Mouse (Mus musculus): ENCODE results near the gene Rab35.

Rab35 gene

GRCm38 (mm10) chr5:115631505-115632357 lies at the start of gene Rab35:
Rab35 (plus strand) TSS chr5:115631908.
- peak; percentile 56 for DNase-seq (ENCODE audit: low read depth, low spot score)

- DNase-seq (ENCODE audit: low read depth, low spot score), result no peak
Measured at GRCm38 (mm10) chr5:115585616-115586015, 46.1 kb upstream of the Rab35 start.

GRCm38 (mm10) chr5:115586166-115586565 lies 45.5 kb upstream of the Rab35 start:
- peak; percentile 45 for DNase-seq (ENCODE audit: low read depth, low spot score)

GRCm38 (mm10) chr5:115586780-115587179 lies 44.9 kb upstream of the Rab35 start:
- no peak for DNase-seq (ENCODE audit: low read depth, low spot score)

GRCm38 (mm10) chr5:115591028-115591427 lies 40.7 kb upstream of the Rab35 start:
- DNase-seq (ENCODE audit: low read depth, low spot score), result no peak

- no peak for DNase-seq (ENCODE audit: low read depth, low spot score)
Measured at GRCm38 (mm10) chr5:115591506-115591905, 40.2 kb upstream of the Rab35 start.

- no peak for DNase-seq (ENCODE audit: low read depth, low spot score)
Measured at GRCm38 (mm10) chr5:115603561-115603960, 28.1 kb upstream of the Rab35 start.

GRCm38 (mm10) chr5:115611566-115611965 lies 20.1 kb upstream of the Rab35 start:
- DNase-seq (ENCODE audit: low read depth, low spot score), result no peak

- DNase-seq (ENCODE audit: low read depth, low spot score), result peak; percentile 42
Measured at GRCm38 (mm10) chr5:115613332-115613731, 18.4 kb upstream of the Rab35 start.

GRCm38 (mm10) chr5:115614948-115615347 lies 16.8 kb upstream of the Rab35 start:
- DNase-seq (ENCODE audit: low read depth, low spot score), result no peak

GRCm38 (mm10) chr5:115619690-115620089 lies 12.0 kb upstream of the Rab35 start:
- DNase-seq (ENCODE audit: low read depth, low spot score), result no peak

- no peak for DNase-seq (ENCODE audit: low read depth, low spot score)
Measured at GRCm38 (mm10) chr5:115622686-115623085, 9.0 kb upstream of the Rab35 start.

GRCm38 (mm10) chr5:115623694-115624440 lies 7.8 kb upstream of the Rab35 start:
- DNase-seq (ENCODE audit: low read depth, low spot score), result no peak

GRCm38 (mm10) chr5:115626237-115626886 lies 5.3 kb upstream of the Rab35 start:
- DNase-seq (ENCODE audit: low read depth, low spot score), result no peak

- DNase-seq (ENCODE audit: low read depth, low spot score), result no peak
Measured at GRCm38 (mm10) chr5:115628083-115628482, 3.6 kb upstream of the Rab35 start.

- DNase-seq (ENCODE audit: low read depth, low spot score), result no peak
Measured at GRCm38 (mm10) chr5:115629672-115630071, 2.0 kb upstream of the Rab35 start.

- no peak for DNase-seq (ENCODE audit: low read depth, low spot score)
Measured at GRCm38 (mm10) chr5:115630291-115630690, 1.4 kb upstream of the Rab35 start.

- DNase-seq (ENCODE audit: low read depth, low spot score), result no peak
Measured at GRCm38 (mm10) chr5:115632358-115632714, 628 bp downstream of the Rab35 start.

- DNase-seq (ENCODE audit: low read depth, low spot score), result no peak
Measured at GRCm38 (mm10) chr5:115633060-115633459, 1.4 kb downstream of the Rab35 start.

- no peak for DNase-seq (ENCODE audit: low read depth, low spot score)
Measured at GRCm38 (mm10) chr5:115634046-115634445, 2.3 kb downstream of the Rab35 start.

- DNase-seq (ENCODE audit: low read depth, low spot score), result no peak
Measured at GRCm38 (mm10) chr5:115635536-115635935, 3.8 kb downstream of the Rab35 start.

GRCm38 (mm10) chr5:115644192-115644591 lies 12.5 kb downstream of the Rab35 start:
- no peak for DNase-seq (ENCODE audit: low read depth, low spot score)

Measured in telencephalon, adult 2 months (tissue).